In genomic region chr3:59248031-59248430, GRCm38 (mm10) we compare ENCODE assay signal across 19 mouse cellular contexts. TPM values are rescaled to one million over a fixed set of nuclear protein-coding genes. Genes with fewer than 3 reads are reported as not detected.
"Had no signal": no experiment of that assay in that cellular context is flagged by ENCODE, and none has a peak within 500 bp of the region (broad histone marks: within the 10 kb centered on the region; RNA-seq: fewer than 3 reads in every experiment).

No protein-coding gene starts in this region.

- H3K27me3 ChIP-seq: midbrain, embryonic 12.5 days; neural tube, embryonic 13.5 days; neural tube, embryonic 15.5 days had no signal

- ATAC-seq: midbrain, embryonic 16.5 days had no signal

- DNase-seq: lung, adult 18-20 months; lung, embryonic 14.5 days; lung, postnatal 10 days; lung, postnatal 4 days; midbrain, embryonic 14.5 days; right cerebral cortex, postnatal 25 days; right cerebral cortex, postnatal 4 days; spleen, adult 18-20 months; thymus, adult 18-20 months; thymus, postnatal 14 days; thymus, postnatal 36 days had no signal

RNA-seq across cellular contexts. Expression of gene P2ry12, which starts 14.6 kb away (rescaled TPM):
- polyA plus RNA-seq: myocyte had no signal

RNA-seq across cellular contexts. Expression of gene P2ry13, which starts 37.3 kb away (rescaled TPM):
- polyA plus RNA-seq: myocyte had no signal

RNA-seq across cellular contexts. Expression of gene Gpr87, which starts 53.1 kb away (rescaled TPM):
- polyA plus RNA-seq: lung, embryonic 16.5 days; midbrain, embryonic 16.5 days; myocyte; neural tube, embryonic 11.5 days; neural tube, embryonic 13.5 days; small intestine, adult 2 months had no signal
